Mouse (Mus musculus) midbrain, embryonic 11.5 days (tissue): ENCODE measurements at regions not wholly inside any gene's neighbourhood (a gene's known extent, or its start where the extent isn't known, plus 50 kb on each side); places are given as distances from the start of the nearest gene placed in this dataset.

Experiments used
- ATAC-seq: fragments of 200-750 bp; cut with Nextera tagmentation; 2 replicates; pipeline ENCODE4 v1.8.0; 2017; ENCODE audit warnings: moderate TSS enrichment, moderate library complexity; ENCODE audit not compliant: low FRiP score
- DNase-seq: peaks from one replicate; pipeline ENCODE4 v3.0.0; 2015; ENCODE audit warnings: low spot score; ENCODE audit errors: missing footprints
- H3K27ac ChIP-seq: fragments of 300-500 bp; sonication (generic); 2 replicates; pipeline ENCODE4 v1.5.1; 2014; ENCODE audit warnings: low read depth, low read length
- H3K27me3 ChIP-seq: fragments of 300-500 bp; sonication (generic); 2 replicates; pipeline ENCODE4 v1.6.1; 2014; ENCODE audit warnings: mild to moderate bottlenecking, low read length, moderate library complexity, mixed read lengths; ENCODE audit not compliant: control insufficient read depth, insufficient read depth
- H3K36me3 ChIP-seq: fragments of 300-500 bp; sonication (generic); 2 replicates; pipeline ENCODE4 v1.6.1; 2014; ENCODE audit warnings: mild to moderate bottlenecking, low read length, moderate library complexity, mixed read lengths; ENCODE audit not compliant: control insufficient read depth, insufficient read depth
- H3K4me1 ChIP-seq: fragments of 300-500 bp; sonication (generic); 2 replicates; pipeline ENCODE4 v1.6.1; 2014; ENCODE audit warnings: low read length; ENCODE audit not compliant: control insufficient read depth, insufficient read depth
- H3K4me2 ChIP-seq: fragments of 300-500 bp; sonication (generic); 2 replicates; pipeline ENCODE4 v1.6.1; 2014; ENCODE audit warnings: mild to moderate bottlenecking, moderate library complexity
- H3K4me3 ChIP-seq: fragments of 300-500 bp; sonication (generic); 2 replicates; pipeline ENCODE4 v1.5.1; 2014; ENCODE audit warnings: low read depth, low read length
- H3K9ac ChIP-seq: fragments of 300-500 bp; sonication (generic); 2 replicates; pipeline ENCODE4 v1.6.1; 2014; ENCODE audit warnings: low read length
- H3K9me3 ChIP-seq: fragments of 300-500 bp; sonication (generic); 2 replicates; pipeline ENCODE4 v1.6.1; 2016; ENCODE audit warnings: low read length; ENCODE audit not compliant: control insufficient read depth
- WGBS: fragments of 180-500 bp; shearing (Covaris S2); extraction: QIAGEN DNeasy Blood & Tissue Kit; methylation state at CpG from one replicate; pipeline ENCODE4 v1.1.7; 2014; 5-methylcytosine and 5-hydroxymethylcytosine counted together

GRCm38 (mm10) chr9:60931290-60931689 lies 136.9 kb downstream of the Uaca start:
- H3K4me1 ChIP-seq, result no peaks in the 10 kb centered on the region
- no peaks in the 10 kb centered on the region for H3K36me3 ChIP-seq
- no peaks in the 10 kb centered on the region for H3K9me3 ChIP-seq
- ATAC-seq (no peak), DNase-seq (no peak)
- 92% methylated on average over 1 of the region's 1 CpGs for WGBS
- H3K9ac ChIP-seq, result no peak overlapping the region
- no peak overlapping the region for H3K4me3 ChIP-seq
- no peak overlapping the region for H3K4me2 ChIP-seq
- no peak overlapping the region for H3K27ac ChIP-seq
- H3K27me3 ChIP-seq, result no peaks in the 10 kb centered on the region

GRCm38 (mm10) chr9:60936937-60937336 lies 142.6 kb downstream of the Uaca start:
- ATAC-seq (no peak), DNase-seq (no peak)
- Histone ChIP-seq H3K9ac (no peak overlapping the region), H3K36me3 (no peaks in the 10 kb centered on the region), H3K9me3 (no peaks in the 10 kb centered on the region), H3K4me2 (no peak overlapping the region), H3K27me3 (no peaks in the 10 kb centered on the region), H3K4me1 (peaks cover 5% of the 10 kb centered on the region; the same call in 1 of the 2 replicates), H3K27ac (no peak overlapping the region), H3K4me3 (no peak overlapping the region)
- 90% methylated on average over 9 of the region's 9 CpGs for WGBS

GRCm38 (mm10) chr9:60939858-60940804 lies 145.8 kb downstream of the Uaca start:
- Histone ChIP-seq H3K4me3 (no peak overlapping the region), H3K9me3 (no peaks in the 10 kb centered on the region), H3K36me3 (no peaks in the 10 kb centered on the region), H3K9ac (0 out of 2 replicates have a peak overlapping the region, but pooled peaks have one; percentile 24), H3K27ac (no peak overlapping the region), H3K4me2 (no peak overlapping the region), H3K27me3 (no peaks in the 10 kb centered on the region), H3K4me1 (peaks cover 5% of the 10 kb centered on the region; the same call in 1 of the 2 replicates)
- 25% methylated on average over 18 of the region's 18 CpGs for WGBS
- ATAC-seq (peak; percentile 93), DNase-seq (peak; percentile 100)

- no peak overlapping the region for H3K9ac ChIP-seq
- no peak overlapping the region for H3K4me3 ChIP-seq
- H3K27me3 ChIP-seq, result no peaks in the 10 kb centered on the region
- H3K4me2 ChIP-seq, result no peak overlapping the region
- H3K9me3 ChIP-seq, result no peaks in the 10 kb centered on the region
- ATAC-seq (no peak), DNase-seq (no peak)
- H3K36me3 ChIP-seq, result no peaks in the 10 kb centered on the region
- H3K4me1 ChIP-seq, result peaks cover 18% of the 10 kb centered on the region
- 79% methylated on average over 15 of the region's 15 CpGs for WGBS
- no peak overlapping the region for H3K27ac ChIP-seq
These were observed 153.0 kb downstream of the Uaca start for GRCm38 (mm10) chr9:60947363-60947762.

- ATAC-seq (no peak), DNase-seq (no peak)
- no peaks in the 10 kb centered on the region for H3K9me3 ChIP-seq
- WGBS, result 70% methylated on average over 10 of the region's 10 CpGs
- H3K27me3 ChIP-seq, result no peaks in the 10 kb centered on the region
- H3K4me2 ChIP-seq, result no peak overlapping the region
- no peak overlapping the region for H3K9ac ChIP-seq
- no peak overlapping the region for H3K4me3 ChIP-seq
- peaks cover 18% of the 10 kb centered on the region for H3K4me1 ChIP-seq
- H3K36me3 ChIP-seq, result no peaks in the 10 kb centered on the region
- H3K27ac ChIP-seq, result no peak overlapping the region
These were observed 154.3 kb downstream of the Uaca start for GRCm38 (mm10) chr9:60948531-60949070.

GRCm38 (mm10) chr9:60950161-60950560 lies 155.8 kb downstream of the Uaca start:
- H3K27ac ChIP-seq, result no peak overlapping the region
- 92% methylated on average over 5 of the region's 5 CpGs for WGBS
- no peak for ATAC-seq

GRCm38 (mm10) chr9:60951071-60951561 lies 156.8 kb downstream of the Uaca start:
- peak; percentile 59 for ATAC-seq
- peaks cover 18% of the 10 kb centered on the region for H3K4me1 ChIP-seq
- no peak overlapping the region for H3K4me2 ChIP-seq
- no peaks in the 10 kb centered on the region for H3K27me3 ChIP-seq
- H3K9me3 ChIP-seq, result no peaks in the 10 kb centered on the region
- 9% methylated on average over 10 of the region's 10 CpGs for WGBS
- peak; percentile 93 for DNase-seq
- H3K36me3 ChIP-seq, result no peaks in the 10 kb centered on the region
- peak overlapping the region; percentile 62 for H3K27ac ChIP-seq
- H3K9ac ChIP-seq, result peak overlapping the region; percentile 18; the same call in 1 of the 2 replicates
- H3K4me3 ChIP-seq, result no peak overlapping the region

More at GRCm38 (mm10) chr9:60950161-60950560, 155.8 kb downstream of the Uaca start:
- no peak overlapping the region for H3K4me2 ChIP-seq
- no peak overlapping the region for H3K9ac ChIP-seq
- peaks cover 18% of the 10 kb centered on the region for H3K4me1 ChIP-seq
- no peaks in the 10 kb centered on the region for H3K27me3 ChIP-seq
- DNase-seq, result peak; percentile 31
- H3K4me3 ChIP-seq, result no peak overlapping the region
- H3K9me3 ChIP-seq, result no peaks in the 10 kb centered on the region
- H3K36me3 ChIP-seq, result no peaks in the 10 kb centered on the region

- ATAC-seq (no peak), DNase-seq (no peak)
- 57% methylated on average over 5 of the region's 5 CpGs for WGBS
These were observed 163.1 kb downstream of the Uaca start for GRCm38 (mm10) chr9:60957438-60957837.

GRCm38 (mm10) chr9:60959537-60959936 lies 165.2 kb downstream of the Uaca start:
- DNase-seq (no peak), ATAC-seq (no peak)
- no peaks in the 10 kb centered on the region for H3K9me3 ChIP-seq
- H3K27me3 ChIP-seq, result no peaks in the 10 kb centered on the region
- H3K27ac ChIP-seq, result no peak overlapping the region
- H3K4me3 ChIP-seq, result no peak overlapping the region
- H3K4me2 ChIP-seq, result no peak overlapping the region
- no peak overlapping the region for H3K9ac ChIP-seq
- H3K36me3 ChIP-seq, result no peaks in the 10 kb centered on the region
- H3K4me1 ChIP-seq, result no peaks in the 10 kb centered on the region
- 89% methylated on average over 6 of the region's 6 CpGs for WGBS

More at GRCm38 (mm10) chr9:60957438-60957837, 163.1 kb downstream of the Uaca start:
- H3K36me3 ChIP-seq, result no peaks in the 10 kb centered on the region
- H3K4me2 ChIP-seq, result no peak overlapping the region
- no peaks in the 10 kb centered on the region for H3K9me3 ChIP-seq
- no peak overlapping the region for H3K27ac ChIP-seq
- H3K4me1 ChIP-seq, result no peaks in the 10 kb centered on the region
- no peak overlapping the region for H3K9ac ChIP-seq
- no peak overlapping the region for H3K4me3 ChIP-seq
- no peaks in the 10 kb centered on the region for H3K27me3 ChIP-seq
